Mouse (Mus musculus) adrenal gland, postnatal 36 days (tissue): ENCODE data around the gene Ggct. TPM values are rescaled to one million over a fixed set of nuclear protein-coding genes. Genes with fewer than 3 reads are reported as not detected.
A peak's percentile ranks its signal among the peaks of the same experiment; 100 is the strongest.

ENCODE experiments used
- DNase-seq, 2 experiments: peaks; one replicate each; pipeline ENCODE4 v3.0.0; 2021; ENCODE audit warnings: mixed read lengths in 1 of 2
- total RNA-seq, 2 experiments: library from RNA; stranded (reverse); gene quantifications; 2 replicates each; pipeline ENCODE4 v1.2.3; 2021

The Ggct gene
- total RNA-seq, 2 experiments from 2014 or later = 4.7 to 9.5 TPM

DNA sequence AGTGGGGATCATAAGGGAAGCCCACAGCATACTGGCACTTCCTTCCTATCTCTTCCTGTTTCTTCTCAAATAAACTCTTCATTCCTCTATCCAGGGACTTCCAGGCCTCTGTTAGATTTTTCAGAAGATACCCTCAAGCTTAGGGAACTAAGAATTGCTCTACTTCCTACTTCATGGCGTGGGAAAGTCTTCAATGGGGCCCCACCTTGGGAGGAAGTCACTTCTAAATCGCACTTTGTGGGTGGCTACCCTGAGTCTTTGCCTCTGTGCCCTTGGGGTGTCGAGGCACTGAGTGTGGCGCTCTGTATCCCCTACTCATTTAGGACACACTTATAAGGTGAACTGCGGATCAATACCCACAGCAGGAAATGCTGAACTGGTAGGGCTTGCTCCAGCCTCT, 44.1 kb downstream of the Ggct start:
- no peak for DNase-seq

DNA sequence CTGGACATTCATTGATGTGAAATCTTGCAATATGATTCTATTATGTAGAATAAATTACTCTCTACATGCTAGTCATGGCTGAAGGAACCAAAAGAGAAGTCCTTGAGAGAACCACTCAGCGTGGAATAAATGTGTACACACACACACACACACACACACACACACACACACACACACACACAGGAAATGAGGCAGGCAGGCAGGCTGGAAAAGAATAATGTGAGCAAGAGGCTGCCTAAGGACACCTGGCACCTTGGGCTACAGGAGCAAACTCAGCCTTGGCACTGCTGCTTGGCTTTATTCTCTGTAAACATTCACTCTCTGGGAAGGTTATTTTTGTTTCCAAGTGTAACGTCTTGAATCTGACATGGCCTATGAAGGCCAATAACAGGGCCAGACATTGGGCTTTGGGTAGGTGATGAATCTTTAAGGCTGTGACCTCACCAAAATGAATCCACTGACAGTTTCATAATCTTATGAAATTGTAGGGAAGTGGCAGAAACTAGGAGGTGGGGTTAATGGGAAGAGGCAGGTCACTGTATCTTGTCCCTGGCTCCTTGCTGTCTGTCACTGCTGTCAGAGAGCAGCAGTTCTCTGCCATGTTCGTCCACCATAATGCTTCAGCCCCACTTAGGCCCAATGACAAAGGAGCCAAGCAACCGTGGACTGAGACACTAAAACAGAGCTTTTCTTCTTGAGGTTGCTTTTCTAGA, 46.4 kb downstream of the Ggct start:
- no peak for DNase-seq

DNA sequence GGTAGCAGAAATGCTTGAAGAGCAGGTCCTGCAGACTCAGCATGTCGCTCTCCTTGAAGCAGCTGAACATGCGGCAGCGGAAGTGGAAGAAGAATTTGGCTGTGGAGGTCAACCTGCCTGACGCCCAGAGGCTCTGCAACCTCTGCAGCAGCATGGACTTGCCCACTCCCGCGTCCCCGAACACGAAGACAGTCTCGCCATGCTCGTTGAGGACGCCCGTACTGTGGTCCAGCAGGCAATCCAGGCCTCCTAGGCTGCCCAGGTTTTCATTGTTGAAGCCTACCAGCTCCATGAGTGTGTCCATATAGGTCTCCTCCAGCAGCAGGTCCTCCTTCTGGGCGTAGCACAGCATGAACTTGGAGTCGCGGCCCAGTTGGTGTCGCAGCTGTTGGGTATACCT, 48.2 kb downstream of the Ggct start:
- no peak for DNase-seq

DNA sequence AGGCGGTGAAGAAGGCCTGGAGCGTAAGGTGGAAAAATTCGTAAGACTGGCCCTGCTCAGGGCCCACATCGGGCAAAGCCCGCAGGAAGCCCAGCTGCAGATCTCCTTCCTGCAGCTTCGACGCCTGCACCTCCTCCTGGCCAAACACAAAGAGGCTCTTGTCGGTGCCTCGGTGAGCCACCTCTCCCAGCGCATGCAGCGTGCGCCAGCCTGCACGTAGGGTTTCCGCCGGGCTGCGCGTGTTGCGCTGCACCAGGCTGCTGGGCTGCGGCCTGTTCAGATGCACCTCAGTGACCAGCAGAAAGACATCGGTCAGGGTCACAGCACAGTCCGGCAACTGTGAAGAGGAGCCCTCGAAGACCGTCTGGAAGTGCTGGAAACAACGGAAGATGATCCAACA, 49.0 kb downstream of the Ggct start:
- DNase-seq = no peak

DNA sequence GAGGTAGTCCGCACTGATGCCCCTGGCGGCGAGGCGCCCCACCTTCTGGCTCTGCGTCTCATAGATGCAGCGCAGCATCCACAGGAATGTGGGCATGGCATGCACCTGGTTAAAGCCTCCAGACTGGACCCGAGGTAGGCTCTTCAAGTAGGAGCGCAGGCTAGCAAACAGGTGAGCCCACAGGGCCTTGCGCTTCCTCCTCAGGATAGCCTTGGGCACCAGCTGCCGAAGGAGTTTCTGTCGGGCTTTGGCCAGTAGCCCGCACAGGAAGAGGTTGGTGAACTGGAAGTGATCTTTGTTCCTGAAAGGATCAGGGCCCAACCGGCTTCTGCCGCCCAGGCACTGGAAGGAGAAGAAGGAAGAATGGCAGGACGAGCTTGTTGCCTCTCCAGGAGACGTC, 49.5 kb downstream of the Ggct start:
- no peak for DNase-seq

DNA sequence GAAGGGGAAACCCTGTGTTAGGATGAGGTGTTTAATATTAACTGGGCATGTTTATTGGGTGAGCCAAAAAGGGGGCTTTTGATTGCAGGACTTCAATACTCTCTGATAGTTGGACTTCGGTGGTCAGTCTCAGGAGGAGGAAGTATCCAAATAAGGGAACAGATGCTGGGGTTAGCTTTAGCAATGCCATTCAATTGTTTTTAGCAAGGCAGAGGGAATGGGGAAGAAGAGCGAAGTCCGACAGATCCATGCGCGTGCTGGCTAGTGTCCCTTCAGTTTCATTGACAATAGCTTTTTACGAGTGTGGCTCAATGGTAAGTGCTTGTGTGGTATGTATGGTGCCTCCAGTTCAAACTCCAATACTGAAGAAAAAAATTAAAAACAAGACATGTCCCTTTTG, 51.6 kb downstream of the Ggct start:
- DNase-seq = no peak

DNA sequence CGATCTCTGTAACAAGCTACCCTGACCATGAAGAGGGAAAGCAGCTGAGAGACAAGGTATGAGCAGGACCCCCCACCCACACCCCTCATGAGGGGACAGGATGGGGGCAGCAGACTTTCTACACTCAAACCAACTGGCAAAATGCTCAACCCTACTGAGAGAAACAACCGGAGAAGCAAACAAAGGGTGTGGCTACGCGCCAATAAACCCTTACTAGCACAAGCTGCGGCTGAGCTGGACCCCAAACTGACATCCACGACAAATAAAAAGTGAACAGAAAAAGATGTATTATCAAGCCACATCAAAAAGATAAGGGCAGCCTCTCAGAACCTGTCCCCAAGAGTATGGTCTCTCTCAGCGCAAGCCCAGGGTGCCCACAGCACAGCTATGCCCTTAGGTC, 52.6 kb downstream of the Ggct start:
- DNase-seq = no peak

DNA sequence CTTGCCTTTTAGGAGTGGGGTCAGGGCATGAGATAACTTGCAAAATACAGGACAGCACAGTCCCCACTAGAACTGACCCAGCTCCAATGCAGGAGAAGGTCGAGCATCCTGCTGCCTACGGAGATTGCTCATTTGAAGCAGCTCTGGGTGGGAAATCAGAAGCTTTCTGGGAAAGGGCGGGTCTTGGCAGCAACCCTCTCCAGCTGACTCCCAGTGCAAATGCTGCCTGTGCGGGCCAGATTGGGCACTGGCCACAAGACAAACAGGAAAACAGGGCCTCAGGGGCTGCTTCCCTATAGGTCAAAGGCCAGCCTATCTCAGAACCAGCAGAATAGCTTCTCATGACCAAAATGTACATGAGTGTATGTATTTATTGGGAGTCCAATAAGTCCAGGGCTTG, 53.1 kb downstream of the Ggct start:
- DNase-seq = peak; percentile 48 to 68

DNA sequence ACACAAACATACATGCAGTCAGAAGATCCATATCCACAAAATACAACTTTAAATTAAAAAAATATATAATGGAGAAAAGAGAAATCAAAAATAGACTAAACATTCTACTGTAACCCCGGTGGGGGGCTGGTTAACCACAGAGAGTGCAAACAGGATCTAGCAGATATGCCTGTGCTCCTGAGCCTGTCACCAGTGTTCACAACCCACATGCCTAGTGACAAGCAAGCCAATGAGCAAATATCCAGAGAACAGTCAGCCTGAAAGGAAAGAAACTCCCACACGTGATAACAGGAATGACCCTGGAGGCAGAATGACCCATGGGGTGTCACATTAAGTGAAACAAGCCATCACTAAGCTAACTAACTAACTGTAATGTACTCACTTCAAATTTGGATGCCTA, 56.3 kb downstream of the Ggct start:
- DNase-seq = no peak

DNA sequence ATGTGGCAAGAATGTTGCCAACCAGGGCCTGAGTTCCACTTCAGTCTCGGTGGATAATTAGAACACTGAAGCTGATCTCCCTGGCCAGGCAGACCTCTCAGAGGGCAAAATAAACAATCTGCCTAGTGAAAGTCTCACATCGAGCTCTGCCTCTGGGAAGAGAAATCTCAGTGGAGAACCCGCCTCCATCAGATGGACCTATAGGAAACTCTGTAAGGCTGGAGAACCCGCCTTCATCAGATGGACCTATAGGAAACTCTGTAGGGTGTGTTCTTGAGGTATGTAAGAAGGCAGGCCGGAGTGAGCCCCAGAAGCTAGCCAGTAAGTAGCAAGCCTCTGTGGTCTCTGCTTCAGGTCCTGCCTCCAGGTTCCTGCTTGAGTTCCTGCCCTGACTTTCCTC, 57.8 kb downstream of the Ggct start:
- DNase-seq = no peak

DNA sequence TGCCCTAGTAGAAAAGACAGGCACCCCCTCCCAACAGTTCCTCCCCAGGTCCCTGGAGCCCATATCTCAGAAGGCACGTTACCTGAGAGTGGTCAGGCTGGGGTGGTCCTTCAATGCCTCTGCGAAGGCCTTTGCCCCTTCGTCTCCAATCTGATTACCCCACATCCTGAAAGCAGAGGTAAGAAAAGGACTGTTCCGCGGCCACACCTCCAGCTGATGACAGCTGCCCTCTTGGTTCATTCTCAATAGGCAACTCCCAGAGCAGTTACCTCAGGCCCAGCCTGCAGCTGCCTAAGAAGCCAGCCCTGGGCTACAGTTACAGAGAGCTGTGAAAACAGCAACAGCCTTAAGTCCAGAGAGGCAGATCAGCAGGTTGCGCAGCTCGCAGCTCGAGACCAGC, 58.4 kb downstream of the Ggct start:
- DNase-seq = no peak

DNA sequence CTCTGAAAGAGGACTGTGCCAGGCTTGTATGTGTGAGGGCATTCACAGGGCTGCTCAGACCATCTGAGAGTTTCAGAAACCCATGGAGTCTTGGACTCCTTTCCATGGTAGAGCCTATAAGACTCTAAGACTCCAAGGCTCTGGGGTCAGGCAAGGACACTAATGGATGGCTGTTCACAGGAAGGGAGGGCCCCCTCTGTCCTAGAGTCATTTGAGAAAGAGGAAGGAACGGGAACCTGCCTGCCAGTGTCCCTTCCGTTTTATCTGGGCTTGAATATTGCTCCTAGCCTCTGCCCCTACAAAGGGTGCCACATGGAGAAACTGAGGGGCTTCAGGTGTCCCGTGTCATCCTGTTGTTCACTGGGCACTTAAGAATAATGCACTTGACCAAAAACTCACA, 58.9 kb downstream of the Ggct start:
- DNase-seq = no peak

DNA sequence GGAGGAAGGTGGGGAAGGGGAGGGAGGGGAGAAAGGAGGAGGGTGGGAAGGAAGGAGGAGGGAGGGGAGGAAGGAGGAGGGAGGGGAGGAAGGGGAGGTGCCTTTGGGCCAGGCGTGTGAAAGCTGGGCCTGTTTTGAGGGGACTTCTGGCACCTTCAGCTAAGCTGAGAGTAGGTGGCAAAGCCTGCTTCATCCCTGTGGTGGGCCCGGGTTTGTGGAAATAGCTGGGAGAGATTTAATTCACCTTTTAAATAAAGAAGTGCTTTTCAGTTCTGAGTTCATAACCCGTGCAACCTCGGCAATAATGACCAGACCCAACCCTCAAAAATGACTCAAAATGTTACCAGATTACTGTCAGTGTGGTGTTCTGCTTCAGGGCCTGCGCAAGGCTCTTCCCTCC, 59.5 kb downstream of the Ggct start:
- DNase-seq = no peak

Other genes with a start within 250 kb of the Ggct start
- gene Znrf2, start 176.0 kb downstream of the Ggct start, total RNA-seq = 10 to 100 TPM; 36.9 to 53.2 TPM
- gene Nod1, start 20.3 kb downstream of the Ggct start, total RNA-seq = 10 to 100 TPM in 1 of 2 experiments, 1 to 10 TPM in 1; 8.7 to 11.6 TPM
- 100 to 1,000 TPM in 1 of 2 experiments, 10 to 100 TPM in 1; 79.6 to 101 TPM for gene Gars, start 45.1 kb upstream of the Ggct start, total RNA-seq
- not detected for gene Crhr2, start 140.1 kb upstream of the Ggct start, total RNA-seq
- 10 to 100 TPM in 1 of 2 experiments, 1 to 10 TPM in 1; 8.1 to 10.1 TPM for gene Inmt, start 182.1 kb upstream of the Ggct start, total RNA-seq
- gene Mindy4, start 210.4 kb upstream of the Ggct start, total RNA-seq = 1 to 10 TPM; 3.9 to 5.3 TPM